Mouse (Mus musculus) intestine, embryonic 16.5 days (tissue): ENCODE measurements at regions not wholly inside any gene's neighbourhood (a gene's known extent, or its start where the extent isn't known, plus 50 kb on each side); places are given as distances from the start of the nearest gene placed in this dataset.

Experiments
- ATAC-seq: fragments of 200-750 bp; cut with Nextera tagmentation; 2 replicates; pipeline ENCODE4 v1.8.0; 2017; ENCODE audit warnings: moderate TSS enrichment, moderate library complexity
- H3K27ac ChIP-seq: fragments of 300-500 bp; sonication (generic); 2 replicates; pipeline ENCODE4 v1.5.1; 2014; ENCODE audit warnings: mild to moderate bottlenecking, low read length
- H3K27me3 ChIP-seq: fragments of 300-500 bp; sonication (generic); replicated peaks from 2 replicates; pipeline ENCODE4 v1.6.1; 2014; ENCODE audit warnings: low read length, control low read depth, mixed read lengths; ENCODE audit not compliant: control insufficient read depth, insufficient read depth
- H3K36me3 ChIP-seq: fragments of 300-500 bp; sonication (generic); 2 replicates; pipeline ENCODE4 v1.6.1; 2014; ENCODE audit warnings: low read length, control low read depth; ENCODE audit not compliant: control insufficient read depth, insufficient read depth
- H3K4me1 ChIP-seq: fragments of 300-500 bp; sonication (generic); 2 replicates; pipeline ENCODE4 v1.6.1; 2014; ENCODE audit warnings: low read length, control low read depth, mixed read lengths; ENCODE audit not compliant: control insufficient read depth, insufficient read depth
- H3K4me2 ChIP-seq: fragments of 300-500 bp; sonication (generic); 2 replicates; pipeline ENCODE4 v1.6.1; 2014; ENCODE audit warnings: low read depth, low read length, control low read depth
- H3K4me3 ChIP-seq: fragments of 300-500 bp; sonication (generic); 2 replicates; pipeline ENCODE4 v1.5.1; 2014; ENCODE audit warnings: mild to moderate bottlenecking, low read length
- H3K9ac ChIP-seq: fragments of 300-500 bp; sonication (generic); 2 replicates; pipeline ENCODE4 v1.6.1; 2014; ENCODE audit warnings: low read depth, low read length
- H3K9me3 ChIP-seq: fragments of 300-500 bp; sonication (generic); 2 replicates; pipeline ENCODE4 v1.6.1; 2016; ENCODE audit warnings: low read length, control low read depth; ENCODE audit not compliant: control insufficient read depth
- WGBS: fragments of 180-500 bp; shearing (Covaris S2); extraction: QIAGEN DNeasy Blood & Tissue Kit; methylation state at CpG from one replicate; pipeline ENCODE4 v1.1.7; 2014; 5-methylcytosine and 5-hydroxymethylcytosine counted together

DNA sequence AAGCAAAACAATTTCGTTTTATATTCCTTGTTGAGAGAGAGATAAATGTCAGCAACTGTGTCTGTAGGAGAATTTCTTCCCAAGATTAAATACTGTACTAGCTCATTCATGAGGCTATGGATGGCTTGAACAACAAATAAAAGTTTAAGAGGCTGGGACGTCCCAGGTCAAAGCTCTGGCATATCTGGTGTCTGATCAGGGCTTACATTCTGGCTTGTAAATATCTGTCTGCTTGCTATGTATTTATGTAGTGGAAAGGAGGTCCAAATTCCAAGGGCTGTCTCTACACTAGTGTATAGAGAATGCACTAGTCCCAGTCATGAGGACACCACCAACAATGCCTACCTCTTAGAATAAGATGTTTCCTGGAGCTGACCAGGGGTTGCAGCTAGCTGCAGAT, 332.4 kb downstream of the Pdgfc start:
- Histone ChIP-seq H3K4me1 (no peaks in the 10 kb centered on the region), H3K27me3 (no peaks in the 10 kb centered on the region), H3K4me3 (no peak overlapping the region), H3K9me3 (no peaks in the 10 kb centered on the region), H3K9ac (no peak overlapping the region), H3K27ac (no peak overlapping the region), H3K4me2 (no peak overlapping the region), H3K36me3 (no peaks in the 10 kb centered on the region)
- WGBS = 57% methylated on average over 2 of the region's 2 CpGs
- ATAC-seq = no peak

DNA sequence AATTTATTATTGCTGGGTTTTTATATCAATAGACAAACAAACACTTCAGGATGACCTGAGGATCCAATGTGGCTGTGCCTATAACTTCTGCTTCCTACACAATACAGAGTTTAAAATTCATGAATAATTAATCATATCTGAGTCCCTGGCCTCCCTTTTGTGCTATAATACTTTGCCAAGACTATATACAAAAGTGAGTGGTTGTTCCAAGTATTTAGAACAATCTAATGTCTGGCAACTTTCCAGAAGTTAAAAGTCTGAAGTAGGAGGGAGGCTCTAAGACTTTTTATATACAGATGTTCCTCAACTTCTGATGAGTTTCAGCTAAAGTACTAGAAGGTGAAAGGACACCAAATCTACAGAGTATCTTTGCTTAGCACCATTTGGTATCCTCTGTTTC, 333.5 kb downstream of the Pdgfc start:
- peak; percentile 31; the same call in 1 of the 2 replicates for ATAC-seq
- no peak overlapping the region for H3K4me2 ChIP-seq
- H3K4me1 ChIP-seq = no peaks in the 10 kb centered on the region
- no peak overlapping the region for H3K9ac ChIP-seq
- H3K9me3 ChIP-seq = no peaks in the 10 kb centered on the region
- H3K27me3 ChIP-seq = no peaks in the 10 kb centered on the region
- no peak overlapping the region for H3K27ac ChIP-seq
- no peaks in the 10 kb centered on the region for H3K36me3 ChIP-seq
- H3K4me3 ChIP-seq = no peak overlapping the region

DNA sequence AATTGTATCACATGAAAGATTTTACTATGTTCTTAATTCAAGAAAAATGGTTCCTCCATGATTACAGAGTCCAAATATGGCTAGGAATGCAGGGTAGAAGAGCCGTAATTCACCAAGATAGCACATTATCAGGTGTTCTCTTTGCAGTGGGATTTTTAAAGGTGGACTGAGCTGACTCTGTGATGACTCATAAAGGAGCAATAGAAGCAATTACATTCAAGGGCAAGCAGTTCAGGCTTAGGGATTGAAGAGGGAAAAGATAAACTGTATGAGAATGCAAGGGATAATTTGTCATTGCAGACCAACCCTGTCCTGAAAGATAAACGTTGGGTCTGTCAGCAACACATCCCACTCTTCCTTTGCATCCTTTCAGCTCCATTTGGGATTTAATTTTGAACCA, 339.8 kb downstream of the Pdgfc start:
- Histone ChIP-seq H3K4me2 (no peak overlapping the region), H3K27ac (no peak overlapping the region), H3K4me3 (no peak overlapping the region), H3K9ac (no peak overlapping the region), H3K36me3 (no peaks in the 10 kb centered on the region), H3K4me1 (peaks cover 3% of the 10 kb centered on the region; the same call in 1 of the 2 replicates), H3K27me3 (no peaks in the 10 kb centered on the region), H3K9me3 (no peaks in the 10 kb centered on the region)
- WGBS = 46% methylated on average over 2 of the region's 2 CpGs
- ATAC-seq = peak; percentile 80

DNA sequence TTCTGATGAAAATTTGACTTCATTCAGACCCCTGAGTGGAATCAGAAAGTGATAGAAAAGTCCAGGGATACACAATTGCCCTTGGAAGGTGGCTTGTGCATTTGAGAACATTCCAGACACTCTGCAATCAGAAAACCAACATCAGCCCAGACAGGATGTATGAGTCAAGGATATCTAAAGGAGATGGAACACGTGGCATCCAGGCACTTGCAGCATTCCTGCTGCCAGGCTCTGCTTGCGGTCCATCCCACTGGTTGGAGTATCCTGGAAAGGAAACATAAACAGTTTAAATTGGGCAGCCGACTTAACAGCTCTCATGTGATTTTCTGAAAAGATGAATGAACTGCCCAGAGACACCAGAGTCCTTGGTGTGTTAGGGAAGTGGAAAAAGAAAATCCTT, 341.2 kb downstream of the Pdgfc start:
- Histone ChIP-seq H3K4me3 (no peak overlapping the region), H3K4me1 (peaks cover 3% of the 10 kb centered on the region; the same call in 1 of the 2 replicates), H3K27me3 (no peaks in the 10 kb centered on the region), H3K36me3 (no peaks in the 10 kb centered on the region), H3K4me2 (no peak overlapping the region), H3K9ac (no peak overlapping the region), H3K27ac (no peak overlapping the region), H3K9me3 (no peaks in the 10 kb centered on the region)
- WGBS = 16% methylated on average over 3 of the region's 3 CpGs
- peak; percentile 59 for ATAC-seq

DNA sequence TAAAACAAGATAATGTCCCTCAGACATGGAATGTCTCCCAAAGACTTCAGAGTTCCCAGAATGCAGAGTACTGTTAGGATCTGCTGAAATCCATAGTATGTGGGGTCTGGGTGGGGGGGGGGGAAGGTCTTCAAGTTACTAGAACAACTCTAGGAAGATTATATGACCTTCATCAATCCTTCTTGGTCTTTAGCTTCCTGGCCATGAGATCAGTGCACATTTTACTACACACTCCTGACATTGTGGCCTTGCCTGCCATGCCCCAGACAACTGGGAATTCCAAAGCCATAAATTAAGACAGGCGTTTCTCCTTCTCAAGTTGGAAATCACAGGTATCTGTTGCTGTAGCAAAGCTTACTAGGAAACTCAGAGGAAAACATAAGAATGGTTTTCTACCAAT, 343.1 kb downstream of the Pdgfc start:
- no peak for ATAC-seq
- WGBS = 59% methylated on average over 1 of the region's 1 CpGs
- no peak overlapping the region for H3K27ac ChIP-seq

DNA sequence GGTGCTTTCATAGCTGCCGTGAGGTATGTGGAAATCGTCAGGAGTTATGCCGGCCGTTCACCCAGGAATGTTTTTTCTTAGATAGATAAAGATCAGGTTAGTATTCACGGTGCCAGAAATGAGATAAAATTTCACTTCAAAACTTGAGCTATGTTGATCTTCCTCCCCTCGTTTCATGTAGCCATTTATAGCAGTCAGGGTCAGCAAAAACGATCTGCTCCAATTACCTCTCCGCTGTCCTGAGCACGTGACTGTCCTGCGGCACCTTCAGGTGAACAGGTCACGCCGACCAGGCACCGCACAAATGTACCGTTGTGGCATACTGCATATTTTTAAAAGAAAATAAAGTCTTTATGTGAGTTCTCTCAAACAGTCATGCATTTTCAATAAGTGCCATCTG, 350.7 kb downstream of the Pdgfc start:
- no peaks in the 10 kb centered on the region for H3K4me1 ChIP-seq
- no peak overlapping the region for H3K27ac ChIP-seq
- no peaks in the 10 kb centered on the region for H3K27me3 ChIP-seq
- H3K4me3 ChIP-seq = no peak overlapping the region
- 61% methylated on average over 14 of the region's 14 CpGs for WGBS
- H3K36me3 ChIP-seq = no peaks in the 10 kb centered on the region
- no peak overlapping the region for H3K9ac ChIP-seq
- no peak overlapping the region for H3K4me2 ChIP-seq
- no peak for ATAC-seq
- no peaks in the 10 kb centered on the region for H3K9me3 ChIP-seq

More for the DNA sequence above, 343.1 kb downstream of the Pdgfc start:
- no peaks in the 10 kb centered on the region for H3K36me3 ChIP-seq
- H3K27me3 ChIP-seq = no peaks in the 10 kb centered on the region
- no peak overlapping the region for H3K9ac ChIP-seq
- no peak overlapping the region for H3K4me3 ChIP-seq
- H3K4me2 ChIP-seq = no peak overlapping the region
- peaks cover 3% of the 10 kb centered on the region; the same call in 1 of the 2 replicates for H3K4me1 ChIP-seq
- no peaks in the 10 kb centered on the region for H3K9me3 ChIP-seq

DNA sequence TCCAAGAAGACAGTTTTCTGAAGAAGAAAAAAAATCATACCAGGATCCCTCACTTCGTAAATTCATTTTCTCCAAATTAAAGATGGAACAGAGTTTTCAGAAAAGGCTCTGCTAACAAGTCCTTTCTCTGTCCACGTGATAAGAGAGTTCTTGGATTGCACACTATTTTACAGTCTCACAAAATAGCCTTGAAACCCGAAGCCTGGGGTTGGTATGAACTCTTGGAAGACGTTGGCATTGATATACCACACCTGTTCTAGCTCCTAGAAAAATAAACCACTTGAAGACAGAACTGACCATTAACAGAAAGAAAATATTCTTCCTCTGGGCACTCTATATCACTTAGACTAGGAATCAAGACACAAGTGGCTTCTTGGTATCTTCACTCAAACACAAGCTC, 351.4 kb downstream of the Pdgfc start:
- no peak overlapping the region for H3K27ac ChIP-seq
- 58% methylated on average over 4 of the region's 4 CpGs for WGBS
- no peaks in the 10 kb centered on the region for H3K4me1 ChIP-seq
- no peak for ATAC-seq
- H3K4me2 ChIP-seq = no peak overlapping the region
- no peak overlapping the region for H3K4me3 ChIP-seq
- H3K27me3 ChIP-seq = no peaks in the 10 kb centered on the region
- H3K9ac ChIP-seq = no peak overlapping the region
- no peaks in the 10 kb centered on the region for H3K9me3 ChIP-seq
- no peaks in the 10 kb centered on the region for H3K36me3 ChIP-seq

DNA sequence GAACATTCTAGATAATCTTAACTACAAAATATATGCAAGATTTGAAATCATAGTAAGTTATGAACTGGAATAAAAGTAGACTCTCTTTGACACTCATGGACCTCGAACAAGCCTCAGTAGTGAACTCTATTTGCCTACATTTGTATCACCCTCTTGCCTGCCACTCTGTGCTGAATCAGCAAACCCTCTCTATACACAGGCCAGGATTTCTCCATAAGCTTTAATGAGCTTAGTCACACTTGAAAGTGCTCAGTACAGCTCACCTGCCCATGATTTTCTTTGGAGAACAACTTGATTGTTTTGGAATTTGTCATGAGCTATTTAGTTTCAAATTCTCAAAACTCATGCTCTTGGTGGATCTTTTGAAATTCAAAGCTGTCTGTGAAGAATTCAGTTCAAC, 361.0 kb downstream of the Pdgfc start:
- ATAC-seq = no peak
- H3K9me3 ChIP-seq = no peaks in the 10 kb centered on the region
- no peak overlapping the region for H3K27ac ChIP-seq
- no peaks in the 10 kb centered on the region for H3K36me3 ChIP-seq
- H3K4me1 ChIP-seq = no peaks in the 10 kb centered on the region
- no peak overlapping the region for H3K9ac ChIP-seq
- no peak overlapping the region for H3K4me2 ChIP-seq
- no peaks in the 10 kb centered on the region for H3K27me3 ChIP-seq
- WGBS = 77% methylated on average over 1 of the region's 1 CpGs
- H3K4me3 ChIP-seq = no peak overlapping the region

DNA sequence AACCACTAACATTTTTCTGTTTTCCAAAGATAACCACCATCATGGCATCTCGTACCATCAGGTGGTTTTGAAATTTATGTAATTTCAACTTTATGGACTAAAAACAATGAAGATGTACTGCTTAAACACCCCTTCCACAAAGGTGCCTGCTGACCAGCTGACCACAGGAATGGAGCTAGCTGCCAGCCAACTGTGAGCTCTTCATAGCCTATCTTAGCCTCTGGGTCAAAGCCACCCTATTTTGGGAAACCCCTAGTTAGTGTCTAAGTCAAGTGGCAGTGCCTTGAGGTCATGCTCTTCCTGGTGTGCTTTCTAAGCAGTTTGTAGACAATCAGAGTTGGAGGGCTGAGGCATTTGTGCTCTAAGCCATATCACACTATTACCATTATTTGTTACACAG, 364.8 kb downstream of the Pdgfc start:
- no peak for ATAC-seq
- Histone ChIP-seq H3K36me3 (no peaks in the 10 kb centered on the region), H3K4me3 (no peak overlapping the region), H3K27ac (no peak overlapping the region), H3K4me2 (no peak overlapping the region), H3K9ac (no peak overlapping the region), H3K9me3 (no peaks in the 10 kb centered on the region), H3K4me1 (no peaks in the 10 kb centered on the region), H3K27me3 (no peaks in the 10 kb centered on the region)
- 83% methylated on average over 1 of the region's 1 CpGs for WGBS

DNA sequence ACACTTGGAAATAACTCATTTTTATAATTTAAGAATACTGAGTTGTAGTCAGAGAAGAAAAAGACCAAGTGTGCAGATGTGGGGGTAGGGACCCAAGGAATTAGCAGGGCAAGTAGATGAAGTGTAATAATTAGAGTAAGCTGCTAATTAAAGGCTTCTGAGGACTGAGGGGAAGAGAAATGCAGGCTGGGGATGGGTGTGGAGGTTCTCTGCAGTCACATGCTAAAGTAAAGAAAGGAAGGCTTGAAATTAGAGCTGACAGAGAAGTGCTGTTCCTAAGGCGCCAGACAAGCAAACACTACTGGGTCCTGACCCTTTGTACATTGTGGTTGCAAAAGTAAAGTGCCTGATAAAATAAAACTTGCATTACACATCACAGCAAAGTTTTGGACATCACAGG, 372.7 kb downstream of the Pdgfc start:
- Histone ChIP-seq H3K4me1 (no peaks in the 10 kb centered on the region), H3K9me3 (no peaks in the 10 kb centered on the region), H3K27ac (no peak overlapping the region), H3K27me3 (no peaks in the 10 kb centered on the region), H3K4me2 (no peak overlapping the region), H3K36me3 (no peaks in the 10 kb centered on the region), H3K4me3 (no peak overlapping the region), H3K9ac (no peak overlapping the region)
- no peak for ATAC-seq
- WGBS = 57% methylated on average over 1 of the region's 1 CpGs
